Mouse (Mus musculus): ENCODE measurements at regions not wholly inside any gene's neighbourhood (a gene's known extent, or its start where the extent isn't known, plus 50 kb on each side); places are given as distances from the start of the nearest gene placed in this dataset.

DNA sequence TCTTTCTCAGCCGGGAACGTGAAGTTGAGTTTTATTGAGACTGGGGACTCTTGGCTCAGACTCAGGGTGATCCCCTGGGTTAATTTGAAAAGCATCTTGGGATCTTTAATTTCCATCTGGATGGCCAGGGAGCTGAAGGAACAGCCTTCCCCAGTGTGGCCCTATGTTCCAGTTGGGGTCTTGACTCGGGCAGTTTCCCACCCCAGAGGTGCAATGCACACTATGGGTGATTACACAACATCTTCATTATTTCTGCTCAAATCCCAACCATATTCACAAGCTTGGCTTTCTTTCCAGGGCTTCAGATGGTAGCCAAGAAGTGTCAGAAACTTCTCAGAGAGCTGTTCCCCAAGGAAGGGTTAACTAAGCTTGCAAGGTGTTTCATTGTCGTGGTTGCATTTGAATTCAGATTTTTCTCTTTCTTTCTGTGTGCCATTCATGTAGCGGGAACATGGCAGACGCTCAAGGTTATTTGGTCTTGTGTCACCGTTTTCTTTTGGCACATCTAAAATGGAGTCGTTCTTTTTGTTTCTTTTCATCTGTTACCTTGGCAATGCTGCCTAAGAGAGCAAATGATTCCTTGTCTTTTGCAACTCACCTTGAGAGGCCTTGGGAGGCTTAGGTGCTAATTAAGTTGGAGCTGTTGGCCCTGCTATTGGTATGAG is 179.5 kb downstream of the Fam169b start:
- no peak for TF ChIP-seq POLR2A (IDR thresholded peaks at IDR 0.05; ENCODE audit: low read depth, low read length)
- TF ChIP-seq CTCF (conservative IDR thresholded peaks at IDR 0.05; ENCODE audit: insufficient read depth, insufficient read length, low read depth, low read length): no peak
